Mouse (Mus musculus): Measurements from ENCODE around the gene Fgf10. TPM values are rescaled to one million over a fixed set of nuclear protein-coding genes. Genes with fewer than 3 reads are reported as not detected.

Fgf10 gene
- polyA plus RNA-seq, 1 experiment from 2014 or later: 5.2 TPM

- 0% methylated on average over 34 of the region's 36 CpGs for WGBS
- Histone ChIP-seq H3K9ac (ENCODE audit: low read depth, low read length) (peak overlapping the region; percentile 51), H3K9me3 (ENCODE audit: control insufficient read depth, low read length) (no peaks in the 10 kb centered on the region), H3K36me3 (ENCODE audit: control insufficient read depth, insufficient read depth, low read length) (no peaks in the 10 kb centered on the region), H3K27me3 (ENCODE audit: control insufficient read depth, insufficient read depth, low read length) (no peaks in the 10 kb centered on the region), H3K4me1 (ENCODE audit: control insufficient read depth, insufficient read depth, low read length) (peaks cover 16% of the 10 kb centered on the region), H3K27ac (ENCODE audit: low read depth, low read length) (peak overlapping the region; percentile 69; the same call in 1 of the 2 replicates), H3K4me2 (replicated peaks; ENCODE audit: low read depth, low read length) (peak overlapping the region; percentile 81), H3K4me3 (ENCODE audit: low read length) (peak overlapping the region; percentile 53)
- ATAC-seq (ENCODE audit: low FRiP score, low TSS enrichment): peak; percentile 85
Observed at GRCm38 (mm10) chr13:118714284-118715065, 44.9 kb downstream of the Fgf10 start.

GRCm38 (mm10) chr13:118715066-118716018, 45.8 kb downstream of the Fgf10 start:
- Histone ChIP-seq H3K36me3 (ENCODE audit: control insufficient read depth, insufficient read depth, low read length) (no peaks in the 10 kb centered on the region), H3K27ac (ENCODE audit: low read depth, low read length) (no peak overlapping the region), H3K4me1 (ENCODE audit: control insufficient read depth, insufficient read depth, low read length) (peaks cover 16% of the 10 kb centered on the region), H3K9ac (ENCODE audit: low read depth, low read length) (peak overlapping the region; percentile 51), H3K4me2 (replicated peaks; ENCODE audit: low read depth, low read length) (peak overlapping the region; percentile 81), H3K9me3 (ENCODE audit: control insufficient read depth, low read length) (no peaks in the 10 kb centered on the region), H3K4me3 (ENCODE audit: low read length) (peak overlapping the region; percentile 53), H3K27me3 (ENCODE audit: control insufficient read depth, insufficient read depth, low read length) (no peaks in the 10 kb centered on the region)
- ATAC-seq (ENCODE audit: low FRiP score, low TSS enrichment): peak; percentile 41
- WGBS: under 1% methylated on average over 31 of the region's 31 CpGs

GRCm38 (mm10) chr13:118716265-118716664, 46.7 kb downstream of the Fgf10 start:
- Histone ChIP-seq H3K4me1 (ENCODE audit: control insufficient read depth, insufficient read depth, low read length) (peaks cover 16% of the 10 kb centered on the region), H3K9me3 (ENCODE audit: control insufficient read depth, low read length) (no peaks in the 10 kb centered on the region), H3K27ac (ENCODE audit: low read depth, low read length) (no peak overlapping the region), H3K27me3 (ENCODE audit: control insufficient read depth, insufficient read depth, low read length) (no peaks in the 10 kb centered on the region), H3K4me3 (ENCODE audit: low read length) (peak overlapping the region; percentile 53), H3K36me3 (ENCODE audit: control insufficient read depth, insufficient read depth, low read length) (no peaks in the 10 kb centered on the region), H3K4me2 (replicated peaks; ENCODE audit: low read depth, low read length) (peak overlapping the region; percentile 81), H3K9ac (ENCODE audit: low read depth, low read length) (peak overlapping the region; percentile 51; the same call in 1 of the 2 replicates)
- WGBS: 8% methylated on average over 8 of the region's 8 CpGs
- ATAC-seq (ENCODE audit: low FRiP score, low TSS enrichment): no peak

- peak overlapping the region; percentile 81 for H3K4me2 ChIP-seq (replicated peaks; ENCODE audit: low read depth, low read length)
- H3K36me3 ChIP-seq (ENCODE audit: control insufficient read depth, insufficient read depth, low read length): no peaks in the 10 kb centered on the region
- 38% methylated on average over 1 of the region's 1 CpGs for WGBS
- peaks cover 16% of the 10 kb centered on the region for H3K4me1 ChIP-seq (ENCODE audit: control insufficient read depth, insufficient read depth, low read length)
- H3K4me3 ChIP-seq (ENCODE audit: low read length): peak overlapping the region; percentile 53; the same call in 1 of the 2 replicates
- no peaks in the 10 kb centered on the region for H3K9me3 ChIP-seq (ENCODE audit: control insufficient read depth, low read length)
- H3K9ac ChIP-seq (ENCODE audit: low read depth, low read length): no peak overlapping the region
- no peak for ATAC-seq (ENCODE audit: low FRiP score, low TSS enrichment)
- H3K27me3 ChIP-seq (ENCODE audit: control insufficient read depth, insufficient read depth, low read length): no peaks in the 10 kb centered on the region
- no peak overlapping the region for H3K27ac ChIP-seq (ENCODE audit: low read depth, low read length)
Observed at GRCm38 (mm10) chr13:118716726-118717125, 47.1 kb downstream of the Fgf10 start.

GRCm38 (mm10) chr13:118718396-118718795, 48.8 kb downstream of the Fgf10 start:
- no peaks in the 10 kb centered on the region for H3K9me3 ChIP-seq (ENCODE audit: control insufficient read depth, low read length)
- H3K36me3 ChIP-seq (ENCODE audit: control insufficient read depth, insufficient read depth, low read length): no peaks in the 10 kb centered on the region
- H3K4me2 ChIP-seq (replicated peaks; ENCODE audit: low read depth, low read length): peak overlapping the region; percentile 10; the same call in 1 of the 2 replicates
- WGBS: 31% methylated on average over 3 of the region's 3 CpGs
- no peak overlapping the region for H3K27ac ChIP-seq (ENCODE audit: low read depth, low read length)
- peaks cover 9% of the 10 kb centered on the region; the same call in 1 of the 2 replicates for H3K4me1 ChIP-seq (ENCODE audit: control insufficient read depth, insufficient read depth, low read length)
- ATAC-seq (ENCODE audit: low FRiP score, low TSS enrichment): no peak
- H3K27me3 ChIP-seq (ENCODE audit: control insufficient read depth, insufficient read depth, low read length): no peaks in the 10 kb centered on the region
- no peak overlapping the region for H3K9ac ChIP-seq (ENCODE audit: low read depth, low read length)
- no peak overlapping the region for H3K4me3 ChIP-seq (ENCODE audit: low read length)

- H3K9me3 ChIP-seq (ENCODE audit: control insufficient read depth, low read length): no peaks in the 10 kb centered on the region
- 19% methylated on average over 1 of the region's 1 CpGs for whole genome bisulfite sequencing
- no peak overlapping the region for H3K4me2 ChIP-seq (replicated peaks; ENCODE audit: low read depth, low read length)
- no peaks in the 10 kb centered on the region for H3K27me3 ChIP-seq (ENCODE audit: control insufficient read depth, insufficient read depth, low read length)
- no peak overlapping the region for H3K4me3 ChIP-seq (ENCODE audit: low read length)
- H3K9ac ChIP-seq (ENCODE audit: low read depth, low read length): no peak overlapping the region
- H3K27ac ChIP-seq (ENCODE audit: low read depth, low read length): no peak overlapping the region
- H3K4me1 ChIP-seq (ENCODE audit: control insufficient read depth, insufficient read depth, low read length): no peaks in the 10 kb centered on the region
- H3K36me3 ChIP-seq (ENCODE audit: control insufficient read depth, insufficient read depth, low read length): no peaks in the 10 kb centered on the region
- ATAC-seq (ENCODE audit: low FRiP score, low TSS enrichment): peak; percentile 78
Observed at GRCm38 (mm10) chr13:118721668-118722067, 52.1 kb downstream of the Fgf10 start.

- H3K4me2 ChIP-seq (replicated peaks; ENCODE audit: low read depth, low read length): no peak overlapping the region; the same call in 1 of the 2 replicates
- WGBS: 41% methylated on average over 12 of the region's 12 CpGs
- no peak overlapping the region for H3K9ac ChIP-seq (ENCODE audit: low read depth, low read length)
- no peak overlapping the region for H3K27ac ChIP-seq (ENCODE audit: low read depth, low read length)
- no peaks in the 10 kb centered on the region for H3K4me1 ChIP-seq (ENCODE audit: control insufficient read depth, insufficient read depth, low read length)
- H3K36me3 ChIP-seq (ENCODE audit: control insufficient read depth, insufficient read depth, low read length): no peaks in the 10 kb centered on the region
- no peak for ATAC-seq (ENCODE audit: low FRiP score, low TSS enrichment)
- no peaks in the 10 kb centered on the region for H3K9me3 ChIP-seq (ENCODE audit: control insufficient read depth, low read length)
- no peak overlapping the region for H3K4me3 ChIP-seq (ENCODE audit: low read length)
- no peaks in the 10 kb centered on the region for H3K27me3 ChIP-seq (ENCODE audit: control insufficient read depth, insufficient read depth, low read length)
Observed at GRCm38 (mm10) chr13:118731850-118732552, 62.4 kb downstream of the Fgf10 start.

- no peak overlapping the region for H3K9ac ChIP-seq (ENCODE audit: low read depth, low read length)
- no peaks in the 10 kb centered on the region for H3K36me3 ChIP-seq (ENCODE audit: control insufficient read depth, insufficient read depth, low read length)
- H3K4me3 ChIP-seq (ENCODE audit: low read length): no peak overlapping the region
- no peaks in the 10 kb centered on the region for H3K27me3 ChIP-seq (ENCODE audit: control insufficient read depth, insufficient read depth, low read length)
- H3K4me2 ChIP-seq (replicated peaks; ENCODE audit: low read depth, low read length): no peak overlapping the region
- WGBS: 71% methylated on average over 2 of the region's 2 CpGs
- ATAC-seq (ENCODE audit: low FRiP score, low TSS enrichment): no peak
- no peak overlapping the region for H3K27ac ChIP-seq (ENCODE audit: low read depth, low read length)
- no peaks in the 10 kb centered on the region for H3K9me3 ChIP-seq (ENCODE audit: control insufficient read depth, low read length)
- no peaks in the 10 kb centered on the region for H3K4me1 ChIP-seq (ENCODE audit: control insufficient read depth, insufficient read depth, low read length)
Observed at GRCm38 (mm10) chr13:118739854-118740411, 70.3 kb downstream of the Fgf10 start.

Measured in kidney, embryonic 14.5 days (tissue).